Mouse (Mus musculus) spleen, postnatal 10 days (tissue): ENCODE data around the gene Spast.
"Not testable (repeated sequence)": the region's sequence is repeated elsewhere in the genome, so short reads cannot be mapped to it uniquely, and the experiment has no call there.

ENCODE experiments used
- DNase-seq, 2 experiments: peaks; one replicate each; pipeline ENCODE4 v3.0.0; 2021 to 2022; ENCODE audit warnings: low spot score in 2 of 2

The Spast gene

DNA sequence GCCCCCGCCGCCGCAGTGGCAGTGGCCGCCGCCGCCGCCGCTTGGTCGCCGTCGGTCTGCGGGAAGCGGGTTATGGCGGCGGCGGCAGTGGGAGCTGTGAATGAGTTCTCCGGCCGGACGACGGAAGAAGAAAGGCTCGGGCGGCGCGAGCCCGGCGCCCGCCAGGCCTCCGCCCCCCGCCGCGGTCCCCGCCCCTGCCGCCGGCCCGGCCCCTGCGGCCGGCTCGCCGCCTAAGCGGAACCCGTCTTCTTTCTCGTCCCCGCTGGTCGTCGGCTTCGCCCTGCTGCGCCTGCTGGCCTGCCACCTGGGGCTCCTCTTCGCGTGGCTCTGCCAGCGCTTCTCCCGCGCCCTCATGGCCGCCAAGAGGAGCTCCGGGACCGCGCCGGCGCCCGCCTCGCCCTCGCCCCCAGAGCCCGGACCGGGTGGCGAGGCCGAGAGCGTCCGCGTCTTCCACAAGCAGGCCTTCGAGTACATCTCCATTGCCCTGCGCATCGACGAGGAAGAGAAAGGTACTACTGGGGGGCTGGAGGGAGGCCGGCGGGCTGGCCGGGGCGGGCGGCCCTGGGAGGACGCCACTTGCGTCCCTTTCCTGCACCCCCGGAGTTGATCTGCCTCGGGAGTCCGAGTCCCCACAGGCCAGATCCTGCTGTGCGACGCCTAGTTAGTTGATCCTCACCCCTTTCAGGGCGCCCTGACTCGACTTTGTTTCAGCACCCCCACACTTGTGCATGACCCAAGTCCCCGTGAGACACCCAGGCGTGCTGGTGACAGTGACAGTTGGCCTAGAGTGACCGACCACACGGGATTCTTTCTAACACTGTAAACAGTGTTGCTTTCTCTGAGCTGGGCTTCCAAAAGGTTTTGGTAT lies at the start of gene Spast:
TSS of gene Spast (plus strand) at position 51 of the 868 bp plus-strand sequence.
- peak; percentile 79 to 80 for DNase-seq

DNA sequence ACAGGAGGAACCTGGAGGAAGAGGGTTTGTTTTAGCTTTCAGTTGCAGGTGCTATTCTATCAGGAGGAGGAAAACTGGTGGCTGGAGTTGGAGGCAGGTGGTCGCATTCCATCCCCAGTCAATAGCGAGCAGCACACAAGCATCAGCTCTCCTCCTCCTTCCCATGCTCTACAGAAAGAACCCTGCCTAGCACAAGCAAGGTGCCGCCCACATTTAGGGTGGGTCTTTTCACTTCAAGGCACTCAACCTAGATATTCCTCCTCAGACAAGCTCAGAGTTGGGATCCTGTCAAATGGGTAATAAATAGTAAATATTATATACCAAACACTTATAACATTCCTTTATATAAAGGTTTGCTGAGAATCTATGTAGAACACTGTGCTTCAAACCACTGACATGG lies 48.6 kb upstream of the Spast start:
- DNase-seq, result peak in 1 of 2 experiments; percentile 45

DNA sequence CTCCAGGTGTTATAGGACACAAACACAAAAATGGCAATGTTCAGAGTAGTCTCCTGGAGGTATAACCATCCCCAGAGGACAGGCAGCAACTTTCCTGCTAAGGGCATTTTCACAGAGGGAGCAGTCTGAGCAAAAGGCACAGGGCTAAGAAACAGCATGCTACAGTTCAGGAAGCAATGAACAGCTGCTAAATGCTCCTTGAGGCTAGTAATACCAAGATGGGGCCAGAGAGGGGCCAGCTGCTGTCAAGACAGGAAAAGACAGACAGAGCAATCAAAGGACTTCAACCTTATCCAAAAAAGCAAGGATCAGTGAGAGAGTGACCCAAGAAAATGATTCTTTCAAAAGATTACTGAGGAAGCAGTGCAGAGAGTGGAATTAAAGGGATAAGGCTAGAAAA lies 47.9 kb upstream of the Spast start:
- no peak for DNase-seq

DNA sequence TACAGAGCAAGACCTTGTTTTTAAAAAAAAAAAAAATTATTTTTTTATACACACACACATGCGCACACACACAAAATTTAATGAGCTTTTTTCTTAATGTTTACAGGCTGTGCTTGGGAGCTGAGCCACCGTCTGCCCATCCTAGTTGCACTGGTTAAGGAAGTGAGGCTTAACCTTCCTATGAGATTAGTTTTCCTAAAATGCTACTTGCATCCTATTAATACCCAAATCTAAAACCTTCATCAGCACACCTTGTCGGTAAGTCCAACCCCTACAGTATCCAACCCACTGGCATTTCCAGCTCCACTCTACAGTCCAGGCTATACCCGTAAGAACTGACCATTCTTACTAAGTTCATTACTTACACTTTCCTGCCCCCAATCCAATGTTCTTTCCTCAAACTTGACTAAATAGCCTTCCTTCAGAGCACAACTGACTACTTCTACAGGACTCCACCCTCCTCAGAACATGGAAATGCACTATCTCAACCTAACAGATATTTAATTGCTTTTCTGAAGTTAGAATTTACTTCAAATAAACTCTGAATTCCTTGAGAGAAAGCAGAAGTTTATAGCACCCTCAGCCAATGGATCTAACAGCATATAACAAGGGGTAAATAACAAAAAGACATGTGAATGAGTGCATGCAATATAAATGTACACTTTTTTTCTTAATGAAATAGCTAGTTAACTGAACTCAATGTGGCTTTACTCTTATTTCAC lies 47.0 kb upstream of the Spast start:
- no peak for DNase-seq

DNA sequence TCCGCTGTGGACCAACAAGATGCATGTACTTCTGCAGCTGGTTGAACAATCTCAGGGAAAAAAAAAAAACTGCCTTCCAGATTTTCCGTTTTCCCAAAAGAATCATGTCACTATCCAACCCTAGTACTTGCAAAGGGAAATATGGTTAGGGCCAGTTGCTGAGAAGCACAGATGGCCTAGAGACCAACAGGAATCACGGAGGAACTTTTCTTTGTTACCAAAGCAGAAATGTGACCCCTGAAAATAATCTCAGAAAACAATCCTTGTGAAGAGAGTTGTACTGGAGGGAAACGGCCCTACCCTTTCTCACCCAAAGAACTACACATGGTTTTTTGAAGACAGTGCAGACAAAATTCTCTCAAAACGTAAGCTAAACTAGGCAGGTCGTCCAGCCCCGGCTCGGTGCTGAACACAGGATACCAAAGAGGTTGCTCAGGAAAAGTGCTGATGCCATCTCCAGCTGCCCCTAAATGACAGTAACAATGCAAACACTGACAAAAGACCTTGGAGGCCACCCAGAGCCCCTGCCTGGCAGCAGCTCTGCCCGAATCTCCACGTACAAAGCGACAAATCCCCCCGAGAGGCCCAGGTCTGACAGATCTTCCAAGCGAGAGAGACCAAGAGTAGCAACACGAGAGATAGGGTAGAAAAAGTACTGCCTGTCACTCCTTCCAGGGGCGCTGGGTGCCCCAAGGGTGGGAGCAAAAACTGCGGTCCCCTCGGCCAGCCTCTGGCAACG lies 44.9 kb upstream of the Spast start:
- DNase-seq, result peak in 1 of 2 experiments; percentile 67

DNA sequence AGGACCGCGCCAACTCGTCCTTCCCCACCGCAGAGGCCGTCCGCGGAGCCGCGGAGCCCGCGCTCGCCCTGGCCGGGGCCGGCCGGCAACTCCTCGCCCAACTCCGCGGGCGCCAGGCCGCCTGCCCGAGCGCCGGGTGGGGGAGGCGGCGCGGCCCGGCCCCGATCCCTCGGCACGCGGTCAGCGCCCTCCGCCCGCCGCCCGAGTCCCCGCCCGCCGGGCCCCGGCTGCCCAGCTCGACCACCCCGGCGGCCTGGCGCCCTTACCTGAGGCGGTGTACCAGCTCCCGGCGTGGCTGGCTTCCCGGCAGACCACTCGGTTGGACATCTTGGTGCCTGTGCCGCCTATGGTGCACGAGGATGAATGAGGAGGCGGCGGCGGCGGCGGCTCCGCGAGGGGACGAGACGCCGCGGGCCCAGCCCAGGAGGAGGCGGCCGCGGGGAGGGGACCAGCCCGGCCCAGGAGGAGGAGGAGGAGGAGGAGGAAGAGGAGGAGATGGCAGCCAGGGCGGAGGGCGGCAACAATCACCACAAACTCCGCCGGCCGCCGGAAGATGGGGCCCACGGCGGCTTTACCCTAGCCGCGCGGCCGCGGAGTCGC lies 44.3 kb upstream of the Spast start:
- peak; percentile 83 to 89 for DNase-seq

DNA sequence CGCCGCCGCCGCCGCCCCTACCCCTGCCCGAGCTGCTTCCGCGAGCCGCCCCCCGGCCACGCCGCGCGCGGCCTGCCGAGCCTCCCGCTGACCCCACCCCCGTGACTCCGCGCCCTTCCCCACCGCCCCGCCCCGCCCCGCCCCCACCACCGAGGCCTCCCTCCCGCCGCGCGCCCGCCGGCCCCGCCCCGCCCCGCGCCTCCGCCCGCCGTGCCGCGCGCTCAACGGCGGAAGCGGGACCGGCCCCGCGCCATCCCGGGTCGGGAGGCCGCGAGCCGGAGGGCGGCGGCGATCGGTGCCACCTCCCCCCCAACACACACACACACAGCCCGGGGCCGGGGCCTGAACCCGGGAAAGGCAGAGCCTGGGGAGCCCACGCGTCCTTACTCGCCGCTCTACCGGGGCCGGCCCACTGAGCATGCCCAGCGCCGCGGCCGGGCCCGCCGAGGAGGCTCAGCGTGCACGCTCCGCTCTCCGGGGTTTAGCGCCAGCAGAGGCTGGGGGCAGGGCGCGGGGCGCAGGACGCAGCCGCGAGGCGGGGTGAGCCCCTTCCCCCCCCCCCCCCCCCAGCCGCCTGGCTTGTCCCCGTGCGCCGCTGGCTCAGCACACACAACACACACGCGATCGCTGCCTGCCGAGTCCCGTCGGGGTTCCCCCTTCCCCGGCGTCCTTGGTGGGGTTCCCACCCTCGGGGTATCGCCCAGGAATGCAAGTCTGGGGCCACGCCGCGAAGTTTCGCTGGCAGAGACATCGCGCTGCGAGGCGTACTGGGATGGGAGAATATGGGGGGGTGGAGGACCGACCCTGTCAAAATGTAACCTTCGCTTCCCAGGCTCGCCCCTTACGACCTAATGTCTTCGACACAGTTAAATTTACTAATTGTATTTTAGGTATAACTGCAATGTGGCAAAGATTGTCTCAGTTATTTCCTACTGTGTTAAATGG lies 43.5 kb upstream of the Spast start, which contains the start of gene Memo1:
TSS of gene Memo1 (minus strand) at position 496 of the 945 bp plus-strand sequence.
- peak; percentile 81 to 83 for DNase-seq

DNA sequence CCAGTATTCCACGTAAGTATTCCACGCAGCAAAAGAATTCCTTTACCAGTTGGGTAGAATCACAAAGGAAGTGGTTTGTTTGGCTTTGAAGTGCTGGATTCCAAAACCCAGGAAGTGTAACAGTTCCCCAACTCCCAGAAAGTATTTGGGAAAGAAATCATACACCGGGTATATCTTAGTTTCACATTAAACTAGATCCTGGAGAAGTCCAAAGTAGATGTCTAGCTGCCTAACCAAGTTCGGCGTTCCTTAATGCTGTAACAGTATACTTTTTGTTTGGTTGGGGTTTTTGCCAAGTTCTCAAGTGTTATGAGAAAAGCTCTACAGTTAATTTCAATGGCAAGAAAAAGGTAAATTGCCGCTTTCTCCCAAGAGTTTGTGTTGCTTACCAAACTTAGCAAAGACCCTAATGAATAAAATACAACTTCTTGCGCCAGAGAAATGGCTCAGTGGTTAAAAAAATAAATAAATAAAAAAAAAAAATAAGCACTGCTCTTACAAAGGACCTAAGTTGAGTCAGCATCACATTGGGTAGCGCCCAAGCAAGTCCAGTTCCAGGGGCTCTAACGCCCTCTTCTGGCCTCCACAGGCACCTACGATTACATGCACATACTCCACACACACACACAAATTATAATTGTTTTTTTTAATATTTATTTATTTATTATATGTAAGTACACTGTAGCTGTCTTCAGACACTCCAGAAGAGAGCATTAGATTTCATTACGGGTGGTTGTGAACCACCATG lies 42.5 kb upstream of the Spast start:
- peak in 1 of 2 experiments; percentile 67 for DNase-seq

DNA sequence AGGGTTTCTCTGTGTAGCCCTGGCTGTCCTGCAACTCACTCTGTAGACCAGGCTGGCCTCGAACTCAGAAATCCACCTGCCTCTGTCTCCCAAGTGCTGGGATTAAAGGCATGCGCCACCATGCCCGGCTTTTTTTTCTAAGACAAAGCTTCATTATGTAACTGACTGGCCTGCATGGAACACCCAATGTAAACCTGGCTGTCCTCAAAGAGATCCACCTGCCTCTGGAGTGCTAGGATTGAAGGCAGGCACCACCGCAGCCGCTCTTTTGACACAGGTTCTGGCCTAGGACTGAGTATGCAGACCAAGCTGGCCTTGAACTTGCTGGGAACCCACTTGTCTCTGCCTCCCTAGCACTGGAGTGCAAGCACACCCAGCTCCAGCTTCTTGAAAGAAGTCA lies 41.8 kb upstream of the Spast start:
- not testable (repeated sequence) for DNase-seq

DNA sequence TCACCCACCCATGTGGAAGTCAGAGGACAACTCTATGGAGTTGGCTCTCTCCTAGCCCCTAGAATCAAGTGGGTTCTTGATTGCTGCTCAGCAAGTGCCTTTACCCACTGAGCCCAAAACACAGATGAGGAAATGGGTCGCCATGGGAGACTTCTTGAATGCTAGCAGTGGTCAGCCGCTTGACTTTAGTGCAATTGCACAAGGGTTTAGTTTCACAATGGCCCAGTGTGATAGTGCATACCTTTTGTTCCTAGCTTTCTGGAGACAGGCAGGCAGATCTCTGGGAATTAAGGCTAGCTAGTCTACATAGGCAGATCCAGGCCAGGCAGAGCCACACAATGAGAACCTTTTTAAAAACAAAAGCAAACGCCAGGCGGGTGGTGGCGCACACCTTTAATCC lies 38.7 kb upstream of the Spast start:
- no peak for DNase-seq

DNA sequence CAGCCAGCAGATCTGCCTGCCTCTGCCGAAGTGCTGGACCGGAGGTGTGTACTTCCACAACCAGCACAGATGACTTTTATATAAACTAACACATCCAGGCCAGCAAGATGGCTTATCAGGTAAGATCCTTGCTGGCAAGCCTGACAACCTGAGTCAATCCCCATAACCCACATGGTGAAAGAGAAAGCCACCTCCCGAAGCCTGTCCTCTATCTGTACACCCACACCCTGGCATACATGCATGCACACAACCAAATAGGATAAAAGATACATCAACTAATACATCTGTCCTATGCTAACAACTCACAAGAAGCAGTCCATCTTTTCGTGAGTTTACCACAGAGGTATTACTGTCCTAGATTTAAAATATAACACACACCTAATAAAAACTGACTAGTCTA lies 34.7 kb upstream of the Spast start:
- DNase-seq, result peak in 1 of 2 experiments; percentile 32

DNA sequence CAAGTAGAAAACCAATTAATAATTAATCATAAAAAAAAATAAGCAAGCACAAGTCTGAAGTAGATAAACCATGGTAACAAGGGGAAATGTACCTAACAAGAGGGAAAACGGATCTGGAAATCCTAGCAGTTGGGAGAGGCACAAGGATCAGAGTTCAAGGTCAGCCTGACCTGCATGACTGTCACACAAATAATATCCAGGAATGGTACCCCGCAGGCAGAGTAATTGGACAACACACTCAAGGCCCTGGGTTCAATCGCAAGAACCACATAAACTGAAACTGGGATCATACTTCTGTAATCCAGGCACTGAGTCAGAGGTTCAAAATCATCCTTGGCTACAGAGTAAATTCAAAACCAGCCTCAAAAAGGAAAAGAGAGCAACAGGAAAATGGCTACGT lies 33.2 kb upstream of the Spast start:
- DNase-seq, result no peak

DNA sequence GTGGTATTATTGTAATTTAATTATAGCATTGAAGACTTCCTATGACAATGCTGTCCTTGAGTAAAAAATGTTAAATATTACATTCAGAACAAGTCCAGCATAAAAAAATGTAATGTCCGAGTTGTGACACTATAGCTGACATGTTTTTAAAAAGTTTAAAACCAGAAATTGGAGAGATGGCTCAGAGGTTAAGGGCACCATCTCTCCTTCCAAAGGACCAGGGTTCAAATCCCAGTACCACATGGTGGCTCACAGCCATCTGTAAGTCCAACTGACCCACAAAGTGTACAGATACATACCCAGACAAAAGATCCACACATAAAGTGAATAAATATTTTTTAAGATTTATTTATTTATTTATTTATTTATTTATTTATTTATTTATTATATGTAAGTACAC lies 32.8 kb upstream of the Spast start:
- no peak for DNase-seq

DNA sequence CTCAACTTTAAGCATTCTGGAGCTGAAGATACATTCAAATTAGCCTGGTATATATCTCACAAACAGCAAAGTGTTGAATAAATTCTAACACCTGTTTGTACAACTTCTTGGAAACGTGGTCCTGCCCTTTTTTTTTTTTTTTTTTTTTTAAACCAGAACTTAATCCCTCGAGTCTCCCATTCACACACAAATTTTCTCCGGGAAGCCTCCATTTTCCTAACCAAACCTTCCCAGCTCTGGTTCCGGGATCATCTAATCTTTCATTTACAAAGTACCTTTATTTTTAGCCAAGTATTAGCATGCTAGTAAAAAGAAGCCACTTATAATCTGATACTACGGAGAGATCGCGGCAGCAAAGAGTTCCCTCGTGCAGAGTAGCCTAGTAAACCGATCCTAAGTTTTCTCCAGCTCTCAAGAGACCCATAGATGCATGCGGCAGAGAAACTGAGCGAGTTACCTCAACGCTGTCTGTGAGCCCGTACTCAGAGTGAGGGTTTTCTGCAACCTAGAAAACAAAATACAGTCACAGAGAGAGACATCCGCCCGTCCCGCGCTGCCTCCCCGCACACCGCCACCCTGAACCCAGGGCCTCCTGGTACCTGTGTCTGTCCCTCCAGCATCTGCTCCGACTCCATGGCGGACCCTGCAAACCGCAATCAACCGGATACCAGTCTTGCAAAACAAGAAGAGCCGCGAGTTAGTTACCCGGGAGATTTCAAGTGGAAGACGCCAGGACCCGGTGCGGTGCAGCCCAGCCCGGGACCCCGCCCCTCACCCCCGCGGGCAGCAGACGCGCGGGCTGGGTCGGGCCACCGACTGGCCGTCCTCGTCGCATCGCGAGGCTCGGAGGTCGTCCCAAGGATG lies 23.1 kb upstream of the Spast start:
- DNase-seq, result no peak

DNA sequence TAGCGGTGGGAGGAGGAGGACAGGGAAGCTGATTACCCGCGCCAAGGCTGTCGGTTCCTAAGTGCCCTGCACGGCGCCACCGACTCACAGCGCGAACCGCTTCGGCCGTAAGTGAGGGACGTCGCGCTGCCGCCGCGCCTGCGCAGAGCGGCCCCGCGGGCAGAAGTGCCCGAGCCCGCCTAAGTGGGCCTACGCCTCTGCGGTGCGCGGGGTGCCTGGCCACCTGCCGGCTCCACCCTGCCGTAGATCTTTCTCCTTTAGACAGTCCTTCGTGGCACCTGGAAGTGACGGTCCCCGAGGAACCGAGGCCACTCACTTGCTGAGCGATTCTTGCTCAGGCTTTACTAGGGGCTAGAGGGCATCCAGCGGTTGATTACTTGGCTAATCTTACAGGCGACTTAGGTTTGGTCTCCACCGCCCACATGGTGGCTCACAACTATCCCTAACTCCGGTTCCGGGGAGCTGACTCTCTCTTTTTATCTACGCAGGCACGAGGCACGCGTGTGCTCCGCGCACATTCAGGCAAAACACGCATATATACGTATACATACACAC lies 22.4 kb upstream of the Spast start:
- peak; percentile 92 for DNase-seq

DNA sequence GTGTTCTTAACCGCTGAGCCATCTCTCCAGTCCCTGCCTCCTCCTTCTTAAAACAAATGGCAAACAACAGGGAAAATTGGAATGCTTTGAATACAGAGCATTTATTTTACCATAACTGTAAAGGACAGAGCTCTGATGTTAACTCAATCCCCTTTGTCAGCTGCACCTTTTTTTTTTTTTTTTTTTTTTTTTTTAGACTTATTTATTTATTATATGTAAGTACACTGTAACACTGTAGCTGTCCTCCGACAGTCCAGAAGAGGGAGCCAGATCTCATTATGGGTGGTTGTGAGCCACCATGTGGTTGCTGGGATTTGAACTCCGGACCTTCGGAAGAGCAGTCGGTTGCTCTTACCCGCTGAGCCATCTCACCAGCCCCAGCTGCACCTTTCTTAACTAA lies 20.1 kb upstream of the Spast start:
- no peak for DNase-seq

DNA sequence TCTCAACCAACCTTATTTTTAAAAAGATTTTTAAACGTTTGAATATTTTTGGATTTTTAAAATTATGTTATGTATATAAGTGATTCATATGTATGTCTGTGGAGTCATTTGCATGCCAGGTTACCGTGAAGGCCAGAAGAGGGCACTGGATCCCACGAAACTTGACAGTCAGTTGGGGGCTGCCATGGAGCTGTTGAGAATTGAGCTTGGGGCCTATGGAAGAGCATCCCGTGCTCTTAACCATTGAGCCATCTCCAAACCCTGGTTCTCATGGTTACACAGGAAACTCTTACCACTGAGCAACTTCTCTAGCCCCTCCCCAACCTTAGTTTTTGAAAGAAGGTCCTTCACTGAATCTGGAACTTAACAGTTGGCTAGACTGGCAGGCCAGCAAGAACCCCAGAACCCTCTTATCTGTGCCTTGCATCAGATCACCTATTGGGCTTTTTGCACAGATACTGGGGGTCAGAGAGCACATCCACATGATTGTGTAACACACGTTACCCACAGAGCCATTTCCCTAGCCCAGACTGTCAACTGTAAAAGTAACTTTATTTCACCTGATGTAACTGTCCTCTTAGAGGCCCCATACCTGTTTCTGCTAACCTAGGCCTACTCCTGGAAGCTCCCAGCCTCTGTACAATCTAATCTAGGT lies 16.3 kb upstream of the Spast start:
- no peak for DNase-seq

DNA sequence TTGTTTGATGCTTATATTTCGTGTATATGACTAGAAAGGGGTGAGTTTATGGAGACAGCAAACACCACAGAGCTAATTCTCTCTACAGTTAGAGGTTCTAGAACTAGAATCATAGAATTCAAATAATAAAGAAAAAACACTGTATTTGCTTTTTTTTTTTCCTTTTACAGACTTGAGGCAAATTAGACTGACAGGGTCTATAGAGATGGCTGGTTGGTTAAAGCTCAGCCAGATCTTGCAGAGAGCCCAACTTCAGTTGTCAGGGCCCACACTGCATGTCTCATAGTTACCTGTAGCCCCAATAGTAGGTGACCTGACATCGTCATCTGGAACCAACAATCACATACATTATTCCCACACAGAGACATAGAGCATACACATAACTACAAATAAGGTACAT lies 14.9 kb upstream of the Spast start, which contains the start of gene Dpy30:
TSS of gene Dpy30 (minus strand) at position 101 of the 400 bp plus-strand sequence.
- DNase-seq, result no peak
